ENCODE assay signal across 25 mouse cellular contexts in genomic region chr17:85541258-85541777, GRCm38 (mm10).
"Had no signal": no experiment of that assay in that cellular context is flagged by ENCODE, and none has a peak within 500 bp of the region (broad histone marks: within the 10 kb centered on the region; RNA-seq: fewer than 3 reads in every experiment).

No protein-coding gene starts in this region.

- H3K4me1 ChIP-seq: heart, embryonic 10.5 days; heart, embryonic 12.5 days; hindbrain, embryonic 10.5 days; hindbrain, embryonic 12.5 days; kidney, embryonic 15.5 days; limb, embryonic 13.5 days; limb, embryonic 15.5 days; liver, embryonic 13.5 days; liver, embryonic 15.5 days had no signal

- H3K36me3 ChIP-seq: heart, embryonic 10.5 days; heart, embryonic 12.5 days; hindbrain, embryonic 10.5 days; hindbrain, embryonic 12.5 days; kidney, embryonic 15.5 days; limb, embryonic 13.5 days; limb, embryonic 15.5 days; liver, embryonic 13.5 days; liver, embryonic 15.5 days had no signal

- H3K4me3 ChIP-seq: gastrocnemius, adult 2 months; heart, embryonic 10.5 days; heart, embryonic 12.5 days; hindbrain, embryonic 10.5 days; hindbrain, embryonic 12.5 days; kidney, embryonic 15.5 days; layer of hippocampus, adult 2 months; left cerebral cortex, adult 2 months; limb, embryonic 13.5 days; limb, embryonic 15.5 days; liver, embryonic 13.5 days; liver, embryonic 15.5 days had no signal

- H3K9me3 ChIP-seq: heart, embryonic 10.5 days; heart, embryonic 12.5 days; hindbrain, embryonic 12.5 days; kidney, embryonic 15.5 days; limb, embryonic 13.5 days; limb, embryonic 15.5 days; liver, embryonic 13.5 days; liver, embryonic 15.5 days had no signal

- DNase-seq: gastrocnemius, adult 2 months; gastrocnemius, postnatal 10 days; gastrocnemius, postnatal 25 days; heart, postnatal 10 days; heart, postnatal 4 days; kidney, adult 18-20 months; kidney, adult 8-10 months; kidney, postnatal 14 days; kidney, postnatal 36 days; liver, embryonic 13.5 days had no signal

- ATAC-seq: hindbrain, embryonic 16.5 days; inflammation-experienced regulatory T-cells, adult 6 months; intestine, embryonic 16.5 days had no signal

- H3K27ac ChIP-seq: gastrocnemius, adult 2 months; heart, embryonic 10.5 days; hindbrain, embryonic 10.5 days; hindbrain, embryonic 12.5 days; hindbrain, embryonic 14.5 days; kidney, embryonic 15.5 days; kidney, postnatal 0 days; layer of hippocampus, adult 2 months; left cerebral cortex, adult 2 months; limb, embryonic 13.5 days; limb, embryonic 15.5 days; liver, embryonic 13.5 days; liver, embryonic 15.5 days had no signal

- H3K27me3 ChIP-seq: hindbrain, embryonic 12.5 days; kidney, embryonic 15.5 days; limb, embryonic 15.5 days; liver, embryonic 13.5 days; liver, embryonic 15.5 days had no signal

- H3K4me2 ChIP-seq: heart, embryonic 12.5 days; hindbrain, embryonic 12.5 days; hindbrain, embryonic 14.5 days; kidney, embryonic 15.5 days; limb, embryonic 13.5 days; limb, embryonic 15.5 days; liver, embryonic 13.5 days; liver, embryonic 15.5 days had no signal

- H3K9ac ChIP-seq: heart, embryonic 12.5 days; hindbrain, embryonic 12.5 days; hindbrain, embryonic 14.5 days; kidney, embryonic 15.5 days; limb, embryonic 13.5 days; limb, embryonic 15.5 days; liver, embryonic 13.5 days; liver, embryonic 15.5 days had no signal
